Mouse (Mus musculus): ENCODE data around the gene Rpgrip1.
A peak's percentile ranks its signal among the peaks of the same experiment; 100 is the strongest.

Rpgrip1 gene

DNA sequence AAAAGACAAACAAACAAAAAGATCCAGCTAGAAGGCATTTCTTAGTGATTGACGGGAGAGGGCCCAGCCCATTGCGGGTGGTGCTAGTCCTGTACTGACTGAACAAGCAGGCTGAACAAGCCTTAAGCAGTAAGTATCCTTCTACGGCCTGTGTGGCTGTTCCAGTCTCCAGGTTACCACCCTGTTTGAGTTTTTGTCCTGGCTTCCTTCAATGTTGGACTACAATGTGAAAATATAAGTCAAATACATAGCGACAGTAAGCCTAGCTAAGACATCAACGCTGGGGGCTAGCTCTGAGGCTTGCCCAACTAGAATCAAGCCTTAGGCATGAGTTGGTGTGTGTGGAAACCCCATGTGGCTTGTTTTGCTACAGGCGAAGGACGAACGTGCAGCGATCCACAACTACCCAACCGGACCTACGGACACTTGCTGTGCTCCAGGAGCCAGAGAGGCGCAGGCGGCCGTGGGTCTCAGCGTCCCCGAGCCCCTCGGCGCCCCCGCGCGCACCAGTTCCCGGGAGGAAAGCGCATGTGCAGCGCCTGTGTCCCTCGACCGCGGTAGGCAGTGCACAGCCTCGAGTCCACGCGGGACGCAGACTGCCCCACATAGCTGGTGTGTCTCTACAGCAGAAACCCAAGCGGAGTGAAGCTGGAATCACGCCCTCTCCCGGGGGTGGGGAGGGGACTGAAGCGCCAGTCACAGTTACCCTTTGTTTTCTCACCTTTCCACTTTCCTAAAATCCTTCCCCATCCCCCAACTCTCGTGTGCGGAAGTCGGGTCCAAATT, 8.5 kb downstream of the Rpgrip1 start:
- peak in 1 of 2 experiments; percentile 20 for DNase-seq (ENCODE audit: low spot score in 2 of 2)

DNA sequence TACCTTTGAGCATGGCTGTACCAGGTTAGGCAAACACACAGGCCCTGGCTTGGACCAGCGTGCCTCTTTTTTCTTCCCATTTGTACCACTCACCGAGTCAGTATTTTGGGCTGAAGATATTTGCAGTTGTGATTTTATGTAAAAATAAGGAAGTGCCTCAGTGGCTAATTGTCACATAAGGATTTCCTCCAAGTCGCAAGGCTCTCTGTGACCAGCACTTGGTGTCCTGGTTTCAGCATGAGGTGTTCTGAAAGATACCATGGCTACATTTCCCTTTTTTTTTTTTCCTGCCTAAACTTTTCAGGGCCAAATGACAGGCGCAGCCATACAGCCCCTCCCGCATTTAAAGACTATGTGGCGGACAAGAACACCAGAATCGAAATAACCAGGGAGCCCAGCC, 9.7 kb downstream of the Rpgrip1 start:
- DNase-seq (ENCODE audit: low spot score in 2 of 2): no peak

DNA sequence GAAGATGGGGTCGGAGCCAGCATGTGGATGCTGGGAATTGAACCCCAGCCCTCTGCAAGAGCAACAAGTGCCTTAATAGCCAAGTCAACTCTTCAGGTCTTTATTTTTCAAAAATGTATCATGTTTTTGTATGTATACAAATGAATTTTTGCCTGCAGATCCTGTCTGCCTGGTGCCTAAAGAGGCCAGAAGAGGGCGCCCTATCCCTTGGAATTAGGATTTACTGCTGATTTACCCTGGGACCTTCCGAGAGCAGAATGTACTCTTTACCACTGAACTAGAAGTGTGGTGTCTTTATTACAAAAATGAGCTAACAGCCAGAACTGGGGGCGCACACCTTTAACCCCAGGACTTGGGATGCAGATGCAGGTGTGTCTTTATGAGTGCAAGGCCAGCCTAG, 13.4 kb downstream of the Rpgrip1 start:
- DNase-seq (ENCODE audit: low spot score in 2 of 2): peak; percentile 35 to 73

DNA sequence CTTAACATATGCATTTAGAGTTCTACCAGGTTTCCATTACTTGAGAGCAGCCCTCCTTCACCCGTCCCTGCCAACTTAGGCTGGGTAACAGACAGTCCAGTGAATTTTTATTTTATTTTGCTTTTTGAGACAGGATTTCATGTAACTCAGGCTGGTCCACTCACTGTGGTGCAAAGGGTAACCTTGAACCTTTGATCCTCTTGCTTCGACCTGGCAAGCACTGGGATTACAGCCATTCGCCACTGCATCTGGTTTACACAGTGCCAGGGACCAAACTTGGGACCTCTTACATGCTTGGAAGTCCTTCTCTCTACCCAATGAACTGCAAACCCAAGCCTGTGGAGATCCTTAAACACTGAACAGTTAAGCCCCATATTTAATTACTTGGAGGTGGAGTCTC, 14.1 kb downstream of the Rpgrip1 start:
- no peak for DNase-seq (ENCODE audit: low spot score in 2 of 2)

DNA sequence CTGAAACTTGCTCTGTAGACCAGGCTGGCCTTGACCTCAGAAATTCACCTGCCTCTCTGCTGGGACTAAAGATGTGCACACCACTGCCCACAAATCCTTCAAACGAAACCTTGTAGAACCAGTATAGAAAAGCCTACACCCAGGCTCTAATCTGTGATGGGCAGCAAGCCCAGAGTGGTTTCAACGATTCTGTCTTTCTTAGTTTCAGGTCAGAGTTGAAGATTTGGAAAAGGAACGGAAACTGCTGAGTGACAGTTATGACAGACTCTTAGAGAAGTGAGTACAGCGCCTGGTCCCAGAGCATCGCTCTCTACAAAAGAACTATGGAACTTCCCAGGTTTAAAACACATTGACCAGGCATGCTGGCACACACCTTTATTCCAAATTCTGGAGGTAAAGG, 23.1 kb downstream of the Rpgrip1 start:
- no peak for DNase-seq (ENCODE audit: low spot score in 2 of 2)

DNA sequence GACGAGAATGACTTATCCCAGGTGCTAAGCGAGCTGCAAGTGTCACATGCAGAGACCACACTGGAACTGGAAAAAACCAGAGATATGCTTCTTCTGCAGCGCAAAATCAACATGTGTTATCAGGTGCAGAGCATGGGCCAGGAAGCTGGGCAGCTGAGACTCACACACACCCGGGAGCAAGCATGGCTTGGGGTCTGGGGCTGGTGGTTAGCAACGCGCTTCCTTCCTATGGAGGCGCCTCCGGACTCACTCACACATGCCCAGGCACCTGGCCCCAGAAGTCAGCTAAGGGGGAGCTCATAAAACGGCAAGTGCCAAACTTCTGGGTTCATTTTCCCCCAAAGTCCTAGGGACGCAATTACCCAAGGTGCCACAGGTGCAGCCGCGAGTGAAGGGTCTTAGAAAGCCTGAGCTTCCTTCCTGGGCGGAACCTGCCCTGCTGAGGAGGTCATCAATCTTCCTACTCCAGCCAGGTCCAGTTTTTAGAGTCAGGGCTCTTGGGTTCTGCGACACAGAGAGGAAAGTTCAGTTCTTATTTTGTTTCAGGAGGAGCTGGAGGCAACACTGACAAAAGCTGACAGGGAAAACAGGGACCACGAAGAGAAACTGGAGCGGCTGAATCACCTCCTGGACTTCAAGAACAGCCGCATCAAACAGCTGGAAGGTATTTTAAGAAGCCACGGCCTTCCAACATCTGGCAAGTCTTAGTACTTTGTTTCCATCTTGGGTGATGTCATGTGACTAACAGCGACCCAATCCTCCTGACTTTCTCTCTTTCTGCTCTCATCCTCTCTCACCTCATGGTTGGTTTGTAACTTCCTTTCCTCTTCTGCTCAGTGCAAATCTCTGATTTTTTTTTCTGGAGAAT, 30.3 kb downstream of the Rpgrip1 start:
- no peak for DNase-seq (ENCODE audit: low spot score in 2 of 2)

DNA sequence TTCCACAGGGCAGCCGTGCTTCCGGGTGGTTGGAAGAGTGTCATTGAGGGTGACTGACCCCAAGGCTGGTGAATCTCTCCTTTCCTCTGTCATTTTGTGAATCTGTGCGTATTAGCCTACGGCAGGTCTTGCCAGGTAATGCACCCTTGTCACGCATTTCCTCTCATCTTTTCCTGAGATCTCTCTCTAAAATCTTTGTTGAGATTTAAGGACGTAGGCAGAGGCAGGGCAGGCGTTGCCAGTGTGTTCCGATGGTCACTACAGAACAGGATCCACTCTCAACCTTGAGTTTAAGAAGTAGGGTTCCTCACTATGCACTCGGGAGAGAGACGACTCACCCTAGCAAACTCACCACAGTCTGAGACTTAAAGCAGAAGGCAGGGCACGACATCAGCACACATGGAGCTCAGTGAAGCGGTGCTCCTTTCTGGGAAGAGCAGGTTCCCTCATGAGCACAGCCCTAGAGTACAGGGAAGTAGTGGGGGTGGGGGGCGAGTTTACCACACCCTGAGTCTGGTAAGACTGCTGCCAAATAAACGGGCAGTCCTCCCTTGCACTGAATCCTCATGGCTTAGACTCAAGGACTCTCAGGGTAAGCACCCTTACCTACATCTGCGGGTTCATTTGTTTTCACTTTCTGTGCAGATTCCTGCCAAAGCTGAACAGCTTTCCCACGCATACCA, 31.1 kb downstream of the Rpgrip1 start:
- no peak for DNase-seq (ENCODE audit: low spot score in 2 of 2)

DNA sequence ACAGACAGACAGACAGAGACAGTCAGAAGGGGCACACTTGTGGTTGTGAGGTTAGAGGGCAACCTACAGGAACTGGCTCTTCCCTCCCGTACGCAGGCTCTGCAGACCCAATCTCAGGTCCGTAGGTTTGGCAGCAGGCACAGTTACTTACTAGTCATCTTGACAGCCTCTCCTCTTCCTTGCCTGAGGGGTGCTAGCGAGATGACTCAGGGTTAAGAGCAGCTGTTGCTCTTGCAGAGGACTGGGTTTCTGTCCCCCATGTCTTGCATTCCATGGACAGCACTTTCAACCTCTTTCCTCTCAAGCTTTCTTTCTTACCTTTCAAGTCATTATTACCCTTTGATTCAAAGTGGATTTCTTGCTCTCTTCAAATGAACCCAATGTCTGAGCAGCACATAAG, 33.7 kb downstream of the Rpgrip1 start:
- DNase-seq (ENCODE audit: low spot score in 2 of 2): no peak

DNA sequence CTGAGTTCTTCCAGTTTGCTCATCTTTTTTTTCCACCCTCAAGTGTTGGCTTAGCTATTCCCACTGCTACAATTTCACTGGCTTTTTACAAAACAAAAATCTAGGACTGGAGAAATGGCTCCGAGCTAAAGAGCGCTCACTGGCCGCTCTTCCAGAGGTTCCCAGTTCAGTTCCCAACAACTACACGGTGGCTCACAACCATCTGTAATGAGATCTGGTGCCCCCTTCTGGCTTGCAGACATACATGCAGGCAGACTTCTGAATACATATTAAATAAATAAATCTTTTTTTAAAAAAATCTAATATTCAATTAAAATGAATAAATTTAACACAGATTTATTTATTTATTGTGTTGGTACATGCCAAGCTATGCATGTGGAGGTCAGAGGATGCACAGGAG, 36.0 kb downstream of the Rpgrip1 start:
- DNase-seq (ENCODE audit: low spot score in 2 of 2): no peak

DNA sequence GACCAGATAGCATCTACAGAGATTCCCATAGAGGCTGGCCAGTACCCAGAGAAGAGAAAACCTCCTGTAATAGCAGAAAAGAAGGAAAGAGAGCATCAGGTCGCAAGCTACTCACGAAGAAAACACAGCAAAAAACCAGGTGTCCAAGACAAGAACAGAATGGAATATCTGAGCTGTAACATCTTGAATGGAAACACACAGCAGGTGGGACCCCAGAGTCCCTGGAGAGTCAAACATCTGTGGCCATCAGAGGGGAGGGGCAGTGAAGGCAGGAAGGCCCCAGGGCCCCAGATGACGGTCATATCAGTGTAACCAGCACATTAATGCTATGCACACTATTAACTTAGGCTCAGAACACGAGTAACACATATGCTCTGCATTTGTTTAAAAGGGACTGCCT, 39.4 kb downstream of the Rpgrip1 start:
- no peak for DNase-seq (ENCODE audit: low spot score in 2 of 2)

DNA sequence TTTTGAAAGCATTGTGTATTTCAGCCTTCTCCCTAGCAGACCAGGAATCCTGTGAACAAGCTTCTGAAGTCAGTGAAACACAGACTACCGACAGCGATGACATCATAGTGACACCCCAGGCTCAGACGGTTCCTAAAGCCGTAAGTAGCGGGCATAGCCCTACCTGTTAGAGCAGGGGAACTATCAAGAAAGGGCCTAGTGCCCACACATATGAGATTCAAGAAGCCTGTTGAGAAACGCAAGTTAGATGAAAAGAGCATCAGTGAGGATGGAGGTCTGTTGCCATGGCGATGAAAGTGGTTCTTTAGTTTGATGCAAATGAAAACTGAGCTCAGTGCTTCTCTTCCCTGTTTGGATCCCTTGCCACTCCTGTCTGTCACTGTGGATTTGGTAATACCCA, 41.7 kb downstream of the Rpgrip1 start:
- DNase-seq (ENCODE audit: low spot score in 2 of 2): no peak

DNA sequence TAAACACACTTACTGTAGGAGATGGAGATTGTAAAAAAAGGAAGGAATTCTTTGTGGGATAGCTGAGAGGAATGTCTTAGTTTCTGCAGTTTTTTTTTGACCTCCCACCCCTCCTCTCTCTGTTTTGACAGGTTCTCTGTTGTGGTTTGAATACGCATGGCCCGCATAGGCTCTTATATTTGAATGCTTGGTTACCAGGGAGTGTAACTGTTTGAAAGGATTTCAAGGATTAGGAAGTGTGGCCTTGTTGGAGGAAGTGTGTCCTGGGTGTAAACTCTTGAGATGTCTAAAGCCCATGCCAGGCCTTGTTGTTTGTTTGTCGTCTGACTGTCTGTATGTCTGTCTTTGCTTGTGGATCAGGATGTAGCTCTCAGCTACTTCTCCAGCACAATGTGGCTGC, 42.1 kb downstream of the Rpgrip1 start:
- DNase-seq (ENCODE audit: low spot score in 2 of 2): no peak

DNA sequence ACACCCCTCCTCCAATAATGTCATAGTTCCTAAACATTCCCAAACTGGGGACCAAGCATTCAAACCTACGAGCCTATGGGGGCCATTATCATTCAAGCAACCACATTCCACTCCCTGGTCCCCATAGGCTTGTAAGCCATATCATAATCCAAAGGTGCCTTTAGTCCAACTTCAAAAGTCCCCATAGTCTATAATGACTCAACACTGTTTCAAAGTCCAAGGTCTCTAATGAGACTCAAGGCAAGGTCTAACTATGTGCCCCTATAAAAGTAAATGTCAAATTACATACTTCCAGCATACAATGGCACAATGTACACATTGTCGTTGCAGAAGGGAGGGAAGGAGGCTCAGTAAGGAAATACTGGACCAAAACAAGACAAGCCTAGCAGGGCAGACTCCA, 44.5 kb downstream of the Rpgrip1 start:
- DNase-seq (ENCODE audit: low spot score in 2 of 2): no peak

DNA sequence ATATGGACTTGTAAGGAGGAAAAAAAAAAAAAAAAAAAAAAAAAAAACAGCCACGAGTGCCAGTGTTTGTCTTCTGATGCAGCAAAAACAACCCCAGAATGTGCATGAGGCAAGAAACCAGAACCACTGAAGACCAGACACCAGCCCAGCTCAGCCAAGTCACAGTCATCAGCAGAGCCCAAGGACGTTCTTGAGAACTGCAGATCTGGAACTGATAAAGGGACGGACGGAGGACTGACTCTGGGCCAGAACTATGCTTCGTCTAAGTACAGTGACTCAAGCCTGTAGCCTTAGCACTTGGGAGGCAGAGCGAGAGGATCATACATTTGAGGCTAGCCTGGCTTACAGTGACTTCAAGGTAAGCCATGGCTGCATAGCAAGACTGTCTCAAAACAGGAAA, 50.4 kb downstream of the Rpgrip1 start:
- no peak for DNase-seq (ENCODE audit: low spot score in 2 of 2)

DNA sequence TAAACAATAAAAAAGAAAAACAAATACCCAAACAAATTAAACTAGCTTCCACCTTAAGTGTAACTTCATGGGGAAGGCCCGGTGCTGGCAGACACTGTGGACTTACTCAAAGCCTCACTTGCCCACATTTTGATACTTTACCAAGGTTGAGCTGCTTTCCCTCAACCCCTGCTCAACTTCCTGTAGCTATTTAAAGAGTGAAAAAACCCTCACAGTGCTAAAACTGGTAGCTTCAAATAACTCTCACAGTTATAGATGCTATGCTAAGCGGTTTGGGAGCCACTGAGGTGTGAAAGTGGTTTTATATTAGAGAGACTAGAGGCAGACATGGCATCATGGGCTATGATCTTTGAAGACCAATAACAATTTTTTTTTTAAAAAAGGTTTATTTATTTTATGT, 56.1 kb downstream of the Rpgrip1 start:
- no peak for DNase-seq (ENCODE audit: low spot score in 2 of 2)

DNA sequence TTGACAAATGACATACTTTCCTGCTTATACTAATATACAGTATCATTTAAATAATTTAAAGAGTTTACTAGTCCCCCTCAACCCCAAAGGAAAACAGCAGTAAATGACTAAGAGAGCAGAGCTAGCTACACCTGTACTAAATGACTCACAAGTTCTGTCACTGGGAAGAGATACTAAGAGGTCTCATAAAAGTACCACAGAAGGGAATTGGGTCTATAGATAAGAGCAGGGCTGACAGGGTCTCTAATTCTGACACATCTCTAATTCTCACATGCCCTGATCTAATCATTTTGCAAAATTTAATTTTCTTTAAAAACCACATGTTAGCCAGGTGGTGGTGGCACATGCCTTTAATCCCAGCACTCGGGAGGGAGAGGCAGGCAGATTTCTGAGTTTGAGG, 78.3 kb downstream of the Rpgrip1 start:
- DNase-seq (ENCODE audit: low spot score in 2 of 2): no peak

DNA sequence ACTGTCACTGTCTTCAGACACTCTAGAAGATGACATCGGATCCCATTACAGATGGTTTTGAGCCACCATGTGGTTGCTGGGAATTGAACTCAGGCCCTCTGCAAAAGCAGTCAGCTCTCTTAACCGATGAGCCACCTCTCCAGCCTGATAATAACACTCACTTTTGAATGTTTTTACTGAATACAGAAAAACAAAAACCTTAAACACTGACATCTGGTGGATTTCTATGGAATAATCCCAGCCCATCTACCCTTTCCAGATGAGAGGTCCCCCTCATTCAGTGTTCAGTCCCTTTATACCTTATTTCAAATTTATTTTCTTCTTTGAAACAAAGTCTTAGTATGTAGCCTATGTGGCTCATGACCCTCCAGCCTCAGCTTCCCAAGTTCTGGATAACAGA, 79.0 kb downstream of the Rpgrip1 start:
- no peak for DNase-seq (ENCODE audit: low spot score in 2 of 2)

DNA sequence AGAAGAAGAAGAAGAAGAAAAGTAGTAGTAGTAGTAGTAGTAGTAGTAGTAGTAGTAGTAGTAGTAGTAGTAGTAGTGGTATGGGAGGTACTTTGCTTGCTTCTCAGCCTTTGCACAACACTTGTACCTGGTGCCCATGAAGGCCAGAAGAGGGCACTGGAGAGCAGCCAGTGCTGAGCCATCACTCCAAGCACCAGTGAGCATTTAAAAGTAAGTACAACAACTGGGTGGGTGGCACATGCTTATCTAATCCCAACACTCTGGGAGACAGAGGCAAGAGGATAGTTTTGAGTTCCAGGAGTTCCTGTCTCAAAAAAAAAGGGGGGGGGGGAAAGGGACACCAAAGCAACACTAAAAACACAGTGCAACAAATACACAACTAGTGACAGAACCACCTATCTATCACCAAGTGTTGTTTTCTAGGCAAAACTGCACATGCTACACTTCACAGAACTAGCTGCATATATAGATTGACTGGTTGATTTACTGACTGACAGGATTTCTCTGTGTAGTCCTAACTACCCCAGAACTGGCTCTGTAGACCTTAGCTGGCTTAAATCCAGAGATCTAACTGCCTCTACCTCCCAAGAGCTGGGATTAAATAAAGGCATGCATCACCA, 80.3 kb downstream of the Rpgrip1 start:
- peak; percentile 19 to 48 for DNase-seq (ENCODE audit: low spot score in 2 of 2)

DNA sequence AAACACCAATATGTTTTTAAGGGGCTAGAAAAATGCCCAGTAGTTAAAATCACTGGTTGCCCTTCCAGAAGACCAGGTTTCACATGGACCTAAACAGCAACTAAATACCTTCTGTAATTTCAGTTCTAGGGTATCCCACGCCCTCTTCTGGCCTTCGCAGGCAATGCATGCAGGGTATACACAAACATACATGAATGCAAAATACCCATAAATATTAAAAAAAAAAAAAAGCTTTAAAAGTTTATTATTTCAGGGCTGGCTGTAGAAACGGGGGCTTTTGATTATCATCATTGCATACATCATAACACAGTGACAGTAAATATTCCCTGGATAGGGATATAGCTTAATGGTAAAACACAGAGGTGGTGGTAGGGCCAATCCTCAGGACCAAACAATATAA, 85.2 kb downstream of the Rpgrip1 start:
- peak; percentile 59 to 75 for DNase-seq (ENCODE audit: low spot score in 2 of 2)

DNA sequence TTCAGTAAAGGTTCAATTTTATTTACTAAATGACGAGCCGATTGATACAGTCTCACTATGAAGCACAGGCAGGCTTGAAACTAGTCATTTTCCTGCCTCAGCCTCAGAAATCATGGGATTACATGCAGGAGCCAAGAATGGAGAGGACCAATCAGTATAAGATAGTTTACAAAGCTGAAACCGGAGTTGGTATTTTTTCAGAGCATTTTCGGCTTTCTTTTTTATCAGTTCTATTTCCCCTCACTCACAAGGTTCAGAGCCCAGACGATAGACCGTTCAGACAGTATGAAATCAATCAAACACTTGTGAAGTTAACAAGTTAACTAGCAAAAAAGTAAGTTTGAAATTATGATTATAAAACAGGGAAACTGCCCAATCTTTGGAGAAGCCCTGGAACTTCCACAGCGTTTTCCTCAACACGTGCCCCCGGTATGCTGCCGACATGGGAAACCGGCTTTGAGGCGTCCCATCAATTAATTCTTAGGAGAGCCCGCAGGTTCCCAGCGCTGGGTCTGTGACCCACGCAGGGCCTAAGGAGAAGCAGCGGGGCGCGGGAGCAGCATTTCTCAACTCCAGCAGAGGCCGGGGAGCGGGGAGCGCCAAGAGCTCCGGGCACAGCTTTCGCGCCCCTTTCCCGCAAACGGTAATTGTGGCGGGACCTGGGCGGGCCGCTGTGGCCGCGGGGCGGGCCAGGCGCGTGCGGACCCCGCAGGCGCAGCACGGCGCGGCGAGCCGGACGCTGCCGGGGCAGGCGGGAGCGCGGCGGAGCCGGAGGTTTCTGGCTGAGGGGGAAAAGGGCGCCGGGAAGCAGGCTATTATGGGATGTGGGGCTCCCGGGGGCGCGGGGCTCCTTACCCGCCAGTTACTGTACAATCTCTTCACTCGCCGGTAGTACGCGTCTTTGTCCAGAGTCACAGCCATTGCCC, 86.0 kb downstream of the Rpgrip1 start:
- DNase-seq (ENCODE audit: low spot score in 2 of 2): peak; percentile 8 to 24

Measured in spleen, postnatal 14 days (tissue).